In the genomic region with DNA sequence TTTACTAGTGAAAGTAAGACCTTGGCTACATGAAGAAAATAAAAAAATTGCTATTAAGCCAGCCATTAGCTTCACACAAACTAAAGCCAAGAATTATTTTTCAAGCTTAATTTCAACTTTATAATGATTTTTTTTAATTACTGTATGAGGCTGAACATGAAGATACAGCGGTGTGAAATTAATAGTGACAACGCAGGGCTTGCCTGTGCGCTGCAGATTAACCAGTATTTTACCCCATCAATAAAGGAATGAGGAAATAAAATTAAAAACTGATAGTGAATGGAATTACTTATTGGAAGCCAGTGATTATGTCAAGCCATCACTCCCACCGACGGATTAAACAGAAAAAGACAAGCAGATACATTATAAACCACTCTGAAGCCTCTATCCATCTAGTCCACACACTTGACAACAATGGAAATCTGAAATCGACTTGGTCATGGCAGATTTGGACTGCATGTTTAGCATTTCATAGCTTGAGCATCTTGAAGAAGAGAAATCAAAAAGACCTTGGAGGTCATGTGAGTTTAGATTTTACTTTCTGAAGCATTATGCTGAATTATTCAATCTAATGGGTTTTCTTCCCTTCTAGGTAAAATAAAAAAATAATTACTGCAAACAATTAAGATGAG, we compare ENCODE assay signal across 19 mouse cellular contexts.
DNase-seq lines count a peak whose midpoint lies in the region; ATAC-seq lines count a peak whose summit lies in the region.
"Had no signal": no experiment of that assay in that cellular context is flagged by ENCODE, and none has a peak within 500 bp of the region (broad histone marks: within the 10 kb centered on the region; RNA-seq: fewer than 3 reads in every experiment).

No protein-coding gene starts in this region.

- no peaks in the 10 kb centered on the region for H3K36me3 ChIP-seq in midbrain, embryonic 12.5 days
- H3K36me3 ChIP-seq in midbrain, embryonic 10.5 days, result no peaks in the 10 kb centered on the region
- H3K36me3 ChIP-seq in midbrain, embryonic 13.5 days, result no peaks in the 10 kb centered on the region
- no peaks in the 10 kb centered on the region for H3K36me3 ChIP-seq in midbrain, embryonic 15.5 days (replicated peaks)
- H3K36me3 ChIP-seq: embryonic facial prominence, embryonic 10.5 days; embryonic facial prominence, embryonic 12.5 days; forebrain, embryonic 15.5 days had no signal

- H3K27me3 ChIP-seq in midbrain, embryonic 12.5 days, result no peaks in the 10 kb centered on the region; the same call in 1 of the 2 replicates
- no peaks in the 10 kb centered on the region for H3K27me3 ChIP-seq in midbrain, embryonic 10.5 days (ENCODE audit: low read depth, poor library complexity, severe bottlenecking)
- H3K27me3 ChIP-seq in midbrain, embryonic 13.5 days, result no peaks in the 10 kb centered on the region
- H3K27me3 ChIP-seq in midbrain, embryonic 15.5 days (replicated peaks), result no peaks in the 10 kb centered on the region
- H3K27me3 ChIP-seq: embryonic facial prominence, embryonic 12.5 days; forebrain, embryonic 13.5 days; forebrain, embryonic 15.5 days had no signal

- DNase-seq in midbrain, embryonic 10.5 days (ENCODE audit: low spot score), result no peak
- no peak for DNase-seq in lung, postnatal 4 days
- no peak for DNase-seq in lung, postnatal 36 days
- no peak for DNase-seq in kidney, adult 8-10 months
- DNase-seq: adrenal gland, adult 2 months; adrenal gland, postnatal 10 days; adrenal gland, postnatal 25 days; cerebellum, adult 11-12 months; cerebellum, adult 2 months; cerebellum, adult 9-10 months; cerebellum, postnatal 10 days; cerebellum, postnatal 25 days had no signal

- no peak overlapping the region for H3K4me2 ChIP-seq in midbrain, embryonic 12.5 days (replicated peaks)
- H3K4me2 ChIP-seq in midbrain, embryonic 13.5 days (replicated peaks), result no peak overlapping the region
- H3K4me2 ChIP-seq in midbrain, embryonic 15.5 days, result no peak overlapping the region
- H3K4me2 ChIP-seq: embryonic facial prominence, embryonic 12.5 days; forebrain, embryonic 13.5 days; forebrain, embryonic 15.5 days had no signal

- 54% methylated on average over 6 of the region's 6 CpGs for whole genome bisulfite sequencing in midbrain, embryonic 12.5 days
- WGBS in midbrain, embryonic 10.5 days, result 79% methylated on average over 6 of the region's 6 CpGs
- WGBS in midbrain, embryonic 13.5 days, result 47% methylated on average over 6 of the region's 6 CpGs
- 44% methylated on average over 6 of the region's 6 CpGs for WGBS in midbrain, embryonic 15.5 days

- no peak overlapping the region for H3K9ac ChIP-seq in midbrain, embryonic 12.5 days (replicated peaks)
- no peak overlapping the region for H3K9ac ChIP-seq in midbrain, embryonic 13.5 days (replicated peaks)
- no peak overlapping the region for H3K9ac ChIP-seq in midbrain, embryonic 15.5 days
- H3K9ac ChIP-seq: embryonic facial prominence, embryonic 12.5 days; forebrain, embryonic 13.5 days; forebrain, embryonic 15.5 days had no signal

- H3K4me3 ChIP-seq in midbrain, embryonic 12.5 days, result no peak overlapping the region
- H3K4me3 ChIP-seq in midbrain, embryonic 10.5 days, result no peak overlapping the region
- no peak overlapping the region for H3K4me3 ChIP-seq in midbrain, embryonic 13.5 days (replicated peaks)
- no peak overlapping the region for H3K4me3 ChIP-seq in midbrain, embryonic 15.5 days
- H3K4me3 ChIP-seq: embryonic facial prominence, embryonic 10.5 days; embryonic facial prominence, embryonic 12.5 days; forebrain, embryonic 13.5 days; forebrain, embryonic 15.5 days had no signal

- H3K27ac ChIP-seq in midbrain, embryonic 12.5 days (replicated peaks), result no peak overlapping the region
- no peak overlapping the region for H3K27ac ChIP-seq in midbrain, embryonic 10.5 days (replicated peaks)
- no peak overlapping the region for H3K27ac ChIP-seq in midbrain, embryonic 13.5 days
- no peak overlapping the region for H3K27ac ChIP-seq in midbrain, embryonic 15.5 days
- H3K27ac ChIP-seq: embryonic facial prominence, embryonic 10.5 days; embryonic facial prominence, embryonic 12.5 days; forebrain, embryonic 13.5 days; forebrain, embryonic 15.5 days had no signal

- no peaks in the 10 kb centered on the region for H3K9me3 ChIP-seq in midbrain, embryonic 12.5 days
- H3K9me3 ChIP-seq in midbrain, embryonic 10.5 days (replicated peaks), result no peaks in the 10 kb centered on the region
- no peaks in the 10 kb centered on the region for H3K9me3 ChIP-seq in midbrain, embryonic 13.5 days
- no peaks in the 10 kb centered on the region for H3K9me3 ChIP-seq in midbrain, embryonic 15.5 days
- H3K9me3 ChIP-seq: embryonic facial prominence, embryonic 10.5 days; embryonic facial prominence, embryonic 12.5 days; forebrain, embryonic 13.5 days; forebrain, embryonic 15.5 days had no signal

- no peaks in the 10 kb centered on the region for H3K4me1 ChIP-seq in midbrain, embryonic 12.5 days
- peaks cover 7% of the 10 kb centered on the region; the same call in 1 of the 2 replicates for H3K4me1 ChIP-seq in midbrain, embryonic 10.5 days
- H3K4me1 ChIP-seq in midbrain, embryonic 13.5 days (replicated peaks), result peaks cover 6% of the 10 kb centered on the region; the same call in 1 of the 2 replicates
- H3K4me1 ChIP-seq in midbrain, embryonic 15.5 days, result no peaks in the 10 kb centered on the region
- H3K4me1 ChIP-seq: embryonic facial prominence, embryonic 10.5 days; embryonic facial prominence, embryonic 12.5 days; forebrain, embryonic 13.5 days; forebrain, embryonic 15.5 days had no signal

- peak; percentile 72; the same call in 1 of the 2 replicates for ATAC-seq in midbrain, embryonic 12.5 days (ENCODE audit: low FRiP score, low read depth)
- ATAC-seq in midbrain, embryonic 13.5 days, result peak; percentile 63; the same call in 1 of the 2 replicates
- peak; percentile 66; the same call in 1 of the 2 replicates for ATAC-seq in midbrain, embryonic 15.5 days (replicated peaks)
- ATAC-seq: forebrain, embryonic 13.5 days; forebrain, embryonic 15.5 days had no signal
